Mouse (Mus musculus) spleen, adult 18-20 months (tissue): Measurements from ENCODE around the gene Gstm4.
"Not testable (repeated sequence)": the region's sequence is repeated elsewhere in the genome, so short reads cannot be mapped to it uniquely, and the experiment has no call there.

ENCODE experiments used
- DNase-seq, 2 experiments: peaks; one replicate each; pipeline ENCODE4 v3.0.0; 2022; ENCODE audit warnings: mixed read lengths in 2 of 2

Gstm4 gene

DNA sequence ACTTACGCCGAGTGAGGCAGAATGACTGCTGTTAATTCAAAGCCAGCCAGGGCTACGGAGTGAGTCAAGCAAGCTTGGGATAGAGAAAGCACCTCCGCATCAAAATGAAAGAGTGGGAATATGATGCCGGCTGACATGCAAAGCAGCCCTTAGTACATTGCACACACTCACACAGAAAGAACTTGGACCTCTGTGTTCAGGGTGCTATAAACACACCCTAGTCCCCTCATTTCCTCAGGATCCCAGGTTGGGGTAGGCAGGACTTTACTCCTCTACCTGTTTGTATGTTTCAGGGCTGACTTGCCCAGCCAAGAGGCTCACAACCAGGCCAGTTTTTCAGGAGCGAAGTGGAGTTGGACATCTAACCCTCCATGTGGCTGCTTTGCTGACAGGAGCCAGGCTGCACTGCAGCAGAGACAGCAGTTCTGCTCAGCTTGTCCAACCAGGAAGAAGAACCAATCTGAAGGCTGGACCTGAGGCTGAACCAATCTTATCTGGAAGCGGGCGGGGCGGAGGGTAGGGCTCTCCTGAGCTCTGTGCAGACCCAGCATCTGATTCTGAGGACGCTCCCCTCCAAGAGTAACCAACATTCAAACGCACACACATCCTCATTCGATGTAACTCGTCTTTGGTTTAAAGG is 24.7 kb upstream of the Gstm4 start:
- no peak for DNase-seq

DNA sequence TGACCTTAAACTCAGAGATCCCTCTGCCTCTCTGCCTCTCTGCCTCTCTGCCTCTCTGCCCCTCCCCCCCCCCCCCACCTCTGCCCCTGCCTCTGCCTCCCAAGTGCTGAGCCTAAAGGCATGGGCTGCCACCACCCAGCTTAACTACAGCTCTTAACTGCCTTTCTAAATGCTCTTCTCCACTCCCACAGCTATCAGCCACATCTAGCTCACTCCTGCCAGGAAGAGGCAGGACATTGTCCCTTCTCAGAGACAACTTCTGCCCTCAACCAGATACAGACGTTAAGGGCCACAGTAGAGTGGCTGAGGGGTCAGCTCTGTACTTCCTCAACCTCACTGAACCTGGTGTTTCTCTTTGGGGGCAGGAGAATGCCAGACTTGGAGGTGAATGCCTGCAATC is 24.1 kb upstream of the Gstm4 start:
- DNase-seq: no peak

DNA sequence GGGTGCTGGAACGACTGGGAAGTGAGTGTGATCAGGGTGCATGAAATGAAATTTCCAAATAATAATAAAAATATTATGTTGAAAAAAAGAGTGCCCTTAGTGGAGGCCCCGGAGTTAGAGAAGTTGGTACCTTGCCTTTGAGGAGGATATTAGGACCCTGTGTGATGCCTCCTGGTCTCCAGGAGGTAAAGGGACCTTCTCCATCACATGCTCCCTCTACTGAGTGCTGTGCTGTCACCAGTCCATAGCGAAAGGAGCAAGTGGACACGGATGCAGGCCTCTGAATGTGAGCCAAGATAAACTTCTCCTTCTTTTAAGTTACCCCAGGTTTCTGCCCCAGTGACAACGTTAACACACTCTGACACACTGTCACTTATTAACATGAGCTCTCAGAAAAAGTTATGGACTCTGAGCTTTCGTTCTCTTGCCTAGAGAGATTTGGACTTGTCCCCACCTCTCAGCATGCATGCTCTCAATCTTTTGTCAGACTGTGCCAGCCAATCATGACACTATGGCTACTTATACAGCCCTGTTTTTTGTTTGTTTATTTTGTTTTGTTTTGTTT is 22.8 kb upstream of the Gstm4 start:
- no peak for DNase-seq

DNA sequence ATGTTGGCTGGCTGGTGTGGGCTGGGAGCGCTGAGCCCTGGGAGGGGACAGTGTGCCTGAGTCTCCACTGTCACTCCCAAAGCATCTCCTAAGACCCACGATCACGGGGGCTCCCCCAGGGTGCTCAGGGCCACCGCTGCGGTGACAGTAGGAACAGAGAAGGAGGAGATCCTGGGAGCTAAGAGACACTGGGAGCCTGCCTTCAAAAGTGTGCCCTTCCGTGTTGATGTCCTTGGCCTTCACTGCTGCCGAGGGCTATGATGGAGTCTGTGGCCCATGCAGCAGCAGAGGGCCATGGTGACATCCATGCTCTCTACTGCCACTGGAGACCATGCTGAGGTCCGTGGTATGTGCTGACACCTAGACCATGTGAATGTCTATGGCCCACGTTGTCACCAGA is 20.9 kb upstream of the Gstm4 start:
- no peak for DNase-seq

DNA sequence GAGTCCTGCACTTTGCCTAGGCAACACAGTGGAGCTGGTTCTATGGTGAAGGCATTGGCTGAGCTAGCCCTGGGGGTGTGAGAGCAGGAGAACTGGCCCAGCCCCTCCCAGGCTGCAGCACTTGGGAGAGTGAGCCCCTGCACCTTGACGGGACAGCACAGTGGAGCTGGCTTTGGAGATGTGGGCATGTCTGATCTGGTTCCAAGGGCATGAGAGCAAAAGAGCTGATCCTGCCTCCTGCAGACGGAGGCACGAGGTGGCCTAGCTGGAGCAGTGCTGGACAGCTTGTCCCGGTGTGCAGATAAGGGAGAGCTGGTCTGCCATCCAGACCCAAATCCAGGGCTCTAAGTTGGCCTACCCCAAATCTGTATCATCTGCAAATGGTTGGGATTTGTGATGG is 20.0 kb upstream of the Gstm4 start:
- no peak for DNase-seq

DNA sequence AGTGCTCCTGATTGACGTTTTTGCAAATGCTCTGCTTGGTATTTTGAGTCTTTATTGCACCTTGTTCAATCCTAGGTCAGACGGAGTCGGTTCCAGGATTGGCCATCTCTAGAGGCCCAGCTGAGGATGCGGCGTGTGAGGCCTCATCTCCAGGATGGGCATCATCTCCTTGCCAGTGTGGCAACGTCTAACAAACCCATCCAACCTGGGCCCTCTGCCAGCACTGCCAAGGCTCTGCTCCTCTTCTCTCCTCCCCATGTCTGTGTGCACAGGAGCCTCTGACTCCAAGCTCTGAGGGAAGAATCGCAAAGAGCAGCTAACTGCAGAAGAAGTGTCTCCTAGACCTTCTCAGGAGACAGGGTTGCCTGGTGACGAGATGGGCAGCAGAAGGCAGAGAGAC is 18.0 kb upstream of the Gstm4 start:
- no peak for DNase-seq

DNA sequence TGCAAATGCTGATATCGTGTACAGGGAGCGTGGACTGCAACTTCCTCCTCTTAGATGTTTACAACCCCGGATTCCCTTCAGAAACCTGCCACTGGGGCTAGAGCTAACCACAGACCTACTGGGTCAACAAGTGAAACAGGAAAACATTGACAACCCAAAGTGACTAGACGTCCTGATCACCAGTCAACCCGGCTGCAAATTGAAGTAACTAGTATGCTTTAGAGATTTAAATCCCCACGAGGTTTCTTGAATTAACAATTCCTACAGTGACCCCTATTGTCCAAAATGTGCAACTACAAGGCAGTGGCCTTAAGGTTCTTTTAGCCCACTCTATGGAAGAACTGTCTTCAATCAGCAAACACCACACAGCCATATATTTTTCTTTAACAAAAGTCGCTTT is 16.7 kb upstream of the Gstm4 start:
- peak in 1 of 2 experiments; percentile 40 for DNase-seq

DNA sequence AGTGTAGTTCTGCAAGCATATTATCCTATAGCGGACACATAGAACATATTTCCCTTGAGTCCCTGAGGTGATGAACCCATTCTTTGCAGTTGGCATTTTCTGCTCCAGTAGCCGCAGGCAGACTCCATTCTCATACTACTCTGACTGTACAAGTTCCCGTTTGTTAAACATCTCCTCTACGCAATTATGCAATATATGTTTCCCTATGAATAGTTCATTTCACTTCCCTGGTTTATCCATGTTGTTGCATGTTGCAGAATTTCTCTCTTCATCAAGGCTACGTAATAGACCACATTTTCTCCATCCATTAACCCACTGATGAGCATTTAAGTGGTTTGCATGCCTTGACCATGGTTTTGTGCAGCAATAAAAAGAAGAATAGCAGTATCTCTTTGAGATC is 5.8 kb upstream of the Gstm4 start:
- no peak for DNase-seq

DNA sequence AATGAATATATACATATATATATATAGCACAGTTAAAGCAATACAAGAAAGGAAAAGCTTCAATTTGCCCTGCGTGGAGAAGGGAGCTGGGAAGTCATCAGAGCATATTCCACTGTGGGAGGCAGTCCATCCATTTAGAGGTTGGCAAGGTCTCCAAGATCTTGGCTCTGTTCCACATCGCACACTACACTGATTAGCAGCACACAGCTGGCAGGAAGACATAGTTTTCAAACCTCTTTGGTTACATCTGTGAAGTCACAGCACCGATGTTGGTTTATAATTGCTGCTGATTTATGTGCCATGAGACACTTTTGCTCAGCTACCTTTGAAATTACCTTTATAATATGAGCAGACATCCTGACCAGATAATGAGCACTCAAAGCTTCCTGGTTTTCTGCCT is 3.6 kb upstream of the Gstm4 start:
- DNase-seq: no peak

DNA sequence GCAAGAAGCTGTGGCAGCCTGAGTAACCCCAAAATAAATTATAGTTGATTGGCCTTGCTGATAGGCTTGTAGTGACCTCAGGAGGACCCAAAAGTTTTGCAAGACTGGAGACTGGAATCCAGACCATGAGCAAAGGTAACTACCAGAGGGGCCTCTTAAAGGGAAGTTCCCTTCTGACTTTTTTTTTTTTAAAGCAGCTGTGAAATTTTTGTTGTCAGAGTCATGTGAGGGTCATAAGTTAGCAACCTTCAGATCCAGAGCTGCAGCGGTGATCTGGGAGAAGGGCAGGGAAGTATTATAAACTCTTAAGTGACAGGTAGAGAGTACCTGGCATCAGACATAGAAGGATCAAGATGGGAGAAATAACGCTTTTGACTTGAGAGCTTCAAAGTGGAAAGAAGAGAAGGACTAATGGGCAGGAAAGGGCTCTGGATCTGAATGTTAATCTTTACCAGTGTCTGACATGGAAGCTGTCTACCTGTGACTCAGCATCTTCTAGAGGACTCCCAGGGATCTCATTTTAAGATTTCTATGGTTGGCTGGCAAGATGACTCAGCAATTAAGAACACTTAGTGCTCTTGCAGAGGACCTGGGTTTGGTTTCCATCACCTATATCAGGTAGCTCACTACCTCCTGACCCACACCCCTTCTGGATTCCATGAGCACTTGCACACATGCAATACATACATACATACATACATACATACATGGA is 2.4 kb upstream of the Gstm4 start:
- DNase-seq: no peak

DNA sequence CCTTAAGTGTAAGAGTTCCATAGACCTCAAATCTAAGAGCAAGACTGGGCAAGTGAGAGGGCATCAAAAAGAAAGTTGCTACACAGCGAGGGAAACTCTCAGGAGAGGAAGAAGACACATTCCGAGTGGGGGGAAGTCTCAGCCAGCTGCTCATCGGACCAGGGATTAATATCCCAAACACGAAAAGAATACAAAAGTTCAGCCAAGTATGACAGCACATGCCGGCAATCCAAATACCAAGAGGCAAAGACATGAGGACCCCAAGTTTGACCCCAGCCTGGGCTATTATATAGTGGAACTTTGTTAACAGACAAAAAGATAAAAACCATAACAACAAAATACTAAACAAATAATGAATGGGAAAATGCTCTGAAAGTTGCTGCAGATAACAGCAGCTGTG is 11.5 kb downstream of the Gstm4 start:
- no peak for DNase-seq

DNA sequence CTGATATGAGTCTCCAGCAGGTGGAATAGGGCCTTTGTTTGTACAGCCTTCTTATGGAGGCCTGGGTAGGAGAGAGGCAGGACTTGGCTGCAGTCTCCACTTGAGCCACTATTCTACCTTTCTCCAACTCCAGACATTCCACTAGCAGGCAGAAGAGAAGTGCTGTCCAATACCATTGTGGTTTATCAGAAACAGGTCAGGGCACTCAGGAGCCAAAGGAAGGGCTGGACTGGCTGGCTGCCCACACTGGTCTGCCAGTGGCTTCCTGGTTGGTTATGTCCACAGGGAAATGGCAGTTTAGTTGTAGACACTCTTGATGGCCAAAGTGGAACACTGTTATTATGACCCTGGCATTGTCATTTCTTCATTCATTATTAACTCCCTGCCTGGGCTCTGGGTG is 12.6 kb downstream of the Gstm4 start:
- no peak for DNase-seq

DNA sequence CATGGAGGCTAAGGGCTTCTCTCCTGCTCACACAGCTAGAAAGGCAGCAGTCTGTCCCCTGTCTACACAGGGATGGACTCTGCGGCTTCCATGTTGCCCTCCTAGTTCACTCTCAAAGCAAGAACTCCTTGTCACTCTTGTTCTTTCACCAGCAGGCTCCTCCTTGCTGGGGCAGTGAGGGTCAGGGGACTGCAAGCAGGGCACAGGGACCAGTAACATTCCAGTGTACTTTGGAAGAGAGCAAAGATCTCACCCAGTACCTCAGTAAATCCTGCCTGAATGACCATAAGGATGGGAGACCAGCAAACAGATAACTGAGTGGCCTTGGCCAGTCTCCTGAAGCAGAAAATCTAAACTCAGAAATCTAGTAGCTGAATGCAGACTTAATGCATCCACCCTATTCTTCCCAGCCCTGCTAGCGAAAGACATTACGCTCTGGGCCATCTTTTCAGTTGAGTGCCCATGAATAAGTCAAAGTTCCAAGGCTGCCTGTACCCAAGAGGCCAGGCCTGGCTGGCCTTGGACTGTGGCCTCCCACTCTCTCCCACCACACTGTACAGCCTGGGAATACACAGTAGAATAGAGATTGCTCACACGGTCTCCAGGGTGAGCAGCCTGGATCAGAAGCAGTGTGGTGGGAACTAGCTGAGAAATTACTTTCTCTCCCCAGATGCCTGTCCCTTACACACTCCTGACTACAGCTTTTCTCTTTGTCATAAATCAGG is 15.9 kb downstream of the Gstm4 start:
- no peak for DNase-seq

DNA sequence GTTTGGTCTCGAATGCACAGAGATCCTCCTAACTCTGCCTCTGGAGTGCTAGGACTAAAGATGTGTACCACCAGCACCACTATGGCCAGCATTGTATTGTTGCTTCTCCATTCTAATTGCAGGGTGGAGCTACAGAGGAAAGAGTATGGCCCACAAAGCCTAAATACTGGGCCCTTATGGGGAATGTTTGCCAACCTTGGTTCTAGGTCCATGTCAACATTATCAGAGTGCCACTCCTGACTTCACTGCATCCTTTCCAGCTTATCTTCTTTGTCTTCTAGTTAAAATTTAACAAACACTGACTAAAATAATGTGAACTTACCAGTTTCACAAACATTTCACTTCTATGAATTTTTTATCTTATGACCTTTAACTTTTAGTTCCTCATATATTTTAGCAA is 18.1 kb downstream of the Gstm4 start:
- DNase-seq: no peak

DNA sequence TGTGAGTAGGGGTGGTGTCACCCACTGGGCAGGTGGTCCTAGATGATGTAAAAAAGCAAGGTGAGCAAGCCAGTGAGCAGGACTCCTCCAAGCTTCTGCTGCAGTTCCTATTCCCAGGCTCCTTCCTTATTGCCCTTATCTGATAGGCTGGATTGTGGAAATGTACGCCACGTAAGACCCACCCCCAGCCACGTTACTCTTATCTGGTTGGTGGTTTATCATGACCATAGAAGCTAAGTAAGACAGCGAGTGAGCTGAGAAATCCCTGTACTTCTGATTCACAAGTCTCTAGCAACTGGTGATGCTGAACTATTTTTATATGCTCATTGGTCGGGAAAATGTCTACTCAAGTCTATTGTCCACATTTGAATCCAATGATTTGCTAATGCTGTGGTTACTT is 18.6 kb downstream of the Gstm4 start:
- no peak for DNase-seq

DNA sequence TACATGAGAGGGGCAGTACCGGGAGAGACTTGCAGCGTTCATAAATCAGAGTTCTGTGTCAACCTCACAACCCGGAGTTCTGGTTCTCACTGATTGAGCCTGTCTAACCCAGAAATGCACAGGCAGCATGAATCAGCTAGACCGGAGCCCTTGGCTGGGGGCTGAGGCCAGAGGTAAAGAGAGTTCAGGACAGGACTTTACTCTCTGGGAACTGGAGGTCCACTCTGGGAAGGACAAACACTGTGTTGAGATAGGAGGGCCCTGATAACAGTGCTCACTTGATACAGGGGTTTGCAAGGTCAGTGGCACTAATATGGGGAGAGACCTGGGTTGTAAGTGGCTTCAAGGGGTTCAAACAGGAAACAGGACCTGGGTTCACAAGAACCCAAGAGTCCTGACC is 19.4 kb downstream of the Gstm4 start:
- no peak for DNase-seq

DNA sequence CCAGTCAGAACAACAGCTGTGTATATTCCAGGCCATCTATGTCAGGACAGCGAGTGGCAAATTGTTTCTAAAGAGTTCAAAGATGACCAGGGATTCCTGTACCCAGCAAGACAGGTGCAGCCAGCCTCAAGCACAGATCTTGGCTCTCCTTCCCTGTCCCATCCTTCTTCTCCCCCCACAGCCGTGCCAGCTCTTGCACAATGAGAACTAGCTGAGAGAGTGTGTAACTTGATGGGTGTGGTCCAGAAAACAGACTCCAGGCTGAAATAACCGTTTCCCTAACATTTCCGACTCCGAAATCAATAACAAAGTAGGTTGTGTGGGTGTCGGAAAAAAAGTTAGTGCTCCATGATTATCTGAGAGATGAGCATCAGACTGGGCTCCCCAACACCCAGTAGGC is 22.0 kb downstream of the Gstm4 start:
- DNase-seq: no peak

DNA sequence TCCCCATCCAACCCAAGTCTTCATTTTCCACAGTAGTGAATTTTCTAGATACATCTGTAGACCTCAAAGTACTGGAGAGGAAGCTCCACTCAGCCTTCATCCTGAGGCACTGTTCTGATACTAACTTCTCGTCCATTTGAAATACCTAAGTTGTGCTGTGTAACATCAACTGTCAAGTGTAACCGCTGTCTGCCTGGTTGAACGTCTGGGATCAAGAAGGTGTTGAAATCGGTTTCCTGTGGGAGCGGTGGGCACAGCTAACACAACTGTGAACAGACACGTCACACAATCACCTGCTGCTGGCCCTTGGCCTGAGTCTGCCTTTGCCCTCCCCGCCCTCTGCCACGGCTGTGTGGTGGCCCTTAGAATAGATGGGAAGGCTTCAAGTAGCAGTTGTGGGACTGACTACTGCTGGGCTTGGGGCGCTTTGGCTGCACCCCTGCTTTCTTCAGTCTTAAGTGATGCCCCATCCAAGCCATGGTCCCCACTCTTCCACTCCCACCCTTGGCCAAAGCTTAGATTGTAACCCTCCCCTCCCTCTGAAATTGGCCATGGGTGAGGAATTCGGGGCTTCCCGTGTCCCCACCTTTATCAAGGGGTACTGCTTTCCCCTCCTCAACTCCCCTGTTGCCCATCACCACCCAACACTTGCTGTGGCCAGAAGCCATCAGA is 24.2 kb downstream of the Gstm4 start:
- not testable (repeated sequence) for DNase-seq

DNA sequence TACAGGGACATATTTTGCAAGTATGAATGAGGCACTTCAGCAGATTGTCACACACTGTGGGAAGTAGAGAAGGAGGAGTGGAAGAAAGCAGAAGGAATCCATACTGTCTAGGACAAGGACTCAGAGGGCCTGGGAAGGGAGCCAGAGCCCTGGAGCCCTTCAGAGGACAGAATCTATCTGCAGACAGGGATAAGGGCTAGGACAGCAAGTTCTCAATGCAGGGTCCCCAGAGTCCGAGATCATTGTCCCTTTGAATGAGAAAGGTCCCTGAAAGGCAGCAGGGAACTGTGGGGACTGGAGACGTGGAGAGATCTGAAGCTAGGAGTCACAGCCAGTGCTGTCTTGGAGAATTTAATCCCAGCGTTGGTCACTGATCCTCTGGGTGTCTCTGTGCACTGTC is 25.5 kb downstream of the Gstm4 start:
- not testable (repeated sequence) for DNase-seq

DNA sequence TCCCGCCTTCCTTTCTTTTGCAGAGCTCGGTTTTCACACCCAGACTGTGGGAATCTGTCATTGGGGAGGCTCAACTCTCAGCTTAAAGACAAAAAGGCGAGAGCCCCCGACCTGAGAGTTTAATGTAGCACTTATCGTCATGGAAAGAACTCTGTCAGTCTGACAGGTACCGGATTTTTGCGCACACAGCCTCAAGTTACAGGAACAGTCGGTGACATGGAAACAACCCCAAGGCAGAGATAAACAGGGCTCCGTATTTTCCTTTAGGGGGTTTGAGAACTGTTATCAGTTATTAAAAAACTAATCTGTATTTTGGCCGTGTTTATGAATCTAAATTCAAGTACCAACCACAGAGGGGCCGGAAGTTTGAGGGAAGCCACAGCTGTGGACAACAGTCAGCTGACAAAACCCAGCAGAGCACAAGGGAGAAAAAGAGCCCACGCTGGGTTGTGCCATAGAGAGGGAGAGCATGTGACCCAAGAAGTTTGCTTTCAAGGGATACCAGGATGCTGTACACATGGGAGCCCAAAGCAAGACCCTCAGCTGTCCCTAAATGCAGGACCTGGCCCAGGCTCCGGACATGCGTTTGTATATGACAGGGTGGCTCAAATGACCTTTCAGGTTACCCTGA is 26.4 kb downstream of the Gstm4 start:
- peak in 1 of 2 experiments; percentile 10 for DNase-seq

DNA sequence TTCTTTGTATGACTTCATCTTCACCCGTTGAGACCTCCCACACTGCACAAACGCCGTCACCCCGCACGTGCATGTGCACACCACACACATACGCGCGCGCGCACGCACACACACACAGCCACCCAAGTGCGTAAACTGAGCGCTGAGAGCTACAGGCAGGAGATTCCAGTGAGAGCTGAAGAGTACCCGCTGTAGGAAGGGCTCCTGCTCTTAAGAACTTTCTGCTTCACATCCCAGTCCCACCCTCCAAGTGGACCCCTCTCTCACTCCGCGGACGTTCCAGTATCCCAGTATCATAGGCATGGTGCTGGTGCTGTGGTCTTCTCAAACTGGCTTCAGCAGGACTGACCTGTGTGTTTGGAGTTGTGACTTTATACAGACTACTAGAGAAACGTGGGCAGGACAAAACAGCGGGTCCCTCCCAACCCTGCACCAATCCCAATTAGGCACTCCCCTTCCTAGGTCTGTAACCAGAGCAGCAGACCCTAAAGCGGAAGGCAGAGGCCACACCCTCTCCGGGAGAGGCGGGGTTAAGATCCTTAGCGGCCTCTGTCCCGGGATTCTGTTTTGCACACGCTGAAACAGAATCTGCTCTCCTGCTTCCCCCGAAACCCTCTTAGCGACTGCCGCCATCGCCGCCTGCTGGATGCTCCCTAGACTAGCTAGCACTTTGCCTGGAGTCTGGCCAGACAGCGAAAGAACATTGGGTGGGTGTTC is 27.1 kb downstream of the Gstm4 start, which contains the start of gene Gstm1:
Gene Gstm1 (minus strand): TSS at position 501 of the 717 bp plus-strand sequence.
- peak; percentile 67 to 72 for DNase-seq

DNA sequence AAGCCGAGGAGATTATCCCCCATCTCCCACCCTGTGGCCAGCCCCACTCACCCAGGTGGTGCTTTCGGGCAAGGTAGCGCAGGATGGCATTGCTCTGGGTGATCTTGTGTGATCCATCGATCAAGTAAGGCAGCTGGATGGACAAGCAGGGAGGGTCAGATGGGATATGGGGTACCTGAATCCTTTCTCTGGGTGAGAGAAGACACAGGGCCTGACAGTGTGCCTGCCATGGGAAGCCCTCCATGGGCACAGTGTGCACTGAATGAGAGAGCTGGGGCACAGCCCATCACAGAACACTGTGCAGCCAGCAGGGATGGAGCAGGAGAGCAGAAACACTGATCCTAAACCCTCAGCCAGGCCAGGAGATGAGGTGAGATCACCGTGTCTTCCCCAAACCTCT is 28.2 kb downstream of the Gstm4 start:
- DNase-seq: not testable (repeated sequence)
